Mouse (Mus musculus): ENCODE results near the gene Tspan11. TPM values are rescaled to one million over a fixed set of nuclear protein-coding genes. Genes with fewer than 3 reads are reported as not detected.

Tspan11 gene
- total RNA-seq, 4 experiments from 2014 or later = 1.1 to 2.1 (median 1.9) TPM

GRCm38 (mm10) chr6:127988944-127989494, 101.6 kb downstream of the Tspan11 start:
- DNase-seq (ENCODE audit: low spot score in 2 of 2) = no peak

- peak; percentile 73 to 75 for DNase-seq (ENCODE audit: low spot score in 2 of 2)
Observed at GRCm38 (mm10) chr6:127989624-127990212, 102.3 kb downstream of the Tspan11 start.

- DNase-seq (ENCODE audit: low spot score in 2 of 2) = no peak
Observed at GRCm38 (mm10) chr6:127991509-127992176, 104.3 kb downstream of the Tspan11 start.

- no peak for DNase-seq (ENCODE audit: low spot score in 2 of 2)
Observed at GRCm38 (mm10) chr6:127992993-127993392, 105.6 kb downstream of the Tspan11 start.

- DNase-seq (ENCODE audit: low spot score in 2 of 2) = no peak
Observed at GRCm38 (mm10) chr6:127996928-127997327, 109.5 kb downstream of the Tspan11 start.

GRCm38 (mm10) chr6:127999118-127999517, 111.7 kb downstream of the Tspan11 start:
- no peak for DNase-seq (ENCODE audit: low spot score in 2 of 2)

GRCm38 (mm10) chr6:128000777-128001176, 113.4 kb downstream of the Tspan11 start:
- no peak for DNase-seq (ENCODE audit: low spot score in 2 of 2)

GRCm38 (mm10) chr6:128001587-128001986, 114.2 kb downstream of the Tspan11 start:
- DNase-seq (ENCODE audit: low spot score in 2 of 2) = no peak

- DNase-seq (ENCODE audit: low spot score in 2 of 2) = no peak
Observed at GRCm38 (mm10) chr6:128002104-128002503, 114.7 kb downstream of the Tspan11 start.

GRCm38 (mm10) chr6:128002667-128003066, 115.3 kb downstream of the Tspan11 start:
- no peak for DNase-seq (ENCODE audit: low spot score in 2 of 2)

- DNase-seq (ENCODE audit: low spot score in 2 of 2) = no peak
Observed at GRCm38 (mm10) chr6:128003542-128003941, 116.2 kb downstream of the Tspan11 start.

Other genes starting within 250 kb of the Tspan11 start
- gene Prmt8, start 118.1 kb upstream of the Tspan11 start, total RNA-seq (2022) = 10 to 100 TPM; 53.6 to 55.1 (median 54.2) TPM